Comparison of ENCODE assay signal across 23 mouse cellular contexts in the genomic region with DNA sequence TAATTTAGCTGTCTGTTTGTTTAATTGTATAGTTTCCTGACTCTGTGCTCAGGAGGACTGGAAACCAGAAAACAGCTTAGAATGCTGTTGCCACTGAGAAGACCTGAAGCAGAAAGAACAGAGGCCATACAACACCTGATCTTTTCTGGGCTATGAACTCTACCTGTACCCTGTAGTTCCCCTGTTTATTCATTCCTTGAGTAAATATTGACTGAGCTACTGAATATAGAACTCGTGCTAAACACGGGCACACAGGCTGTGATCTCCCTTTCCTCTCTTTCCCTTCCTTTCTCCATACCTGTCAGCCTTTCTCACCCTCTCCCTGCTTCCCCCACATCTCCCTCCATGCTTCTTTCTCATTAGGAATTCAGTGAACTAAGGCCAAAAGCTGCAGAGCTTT. TPM values are rescaled to one million over a fixed set of nuclear protein-coding genes. Genes with fewer than 3 reads are reported as not detected.
DNase-seq lines count a peak whose midpoint lies in the region; ATAC-seq and TF ChIP-seq lines count a peak whose summit lies in the region.
"Had no signal": no experiment of that assay in that cellular context is flagged by ENCODE, and none has a peak within 500 bp of the region (broad histone marks: within the 10 kb centered on the region; RNA-seq: fewer than 3 reads in every experiment).

No protein-coding gene starts in this region.

- no peak for TF ChIP-seq CTCF in lung, embryonic 14.5 days (IDR thresholded peaks at IDR 0.05; ENCODE audit: low read depth)
- no peak for TF ChIP-seq CTCF in liver, postnatal 0 days (IDR thresholded peaks at IDR 0.05; ENCODE audit: low read depth)
- no peak for TF ChIP-seq CTCF in stomach, postnatal 0 days (IDR thresholded peaks at IDR 0.05; ENCODE audit: low read depth)

- H3K4me1 ChIP-seq in intestine, embryonic 16.5 days (ENCODE audit: control insufficient read depth, insufficient read depth, low read length): peaks cover 14% of the 10 kb centered on the region
- H3K4me1 ChIP-seq in intestine, embryonic 15.5 days (replicated peaks): peaks cover 38% of the 10 kb centered on the region
- peaks cover 3% of the 10 kb centered on the region; the same call in 1 of the 2 replicates for H3K4me1 ChIP-seq in lung, embryonic 14.5 days (ENCODE audit: insufficient read depth)
- peaks cover 37% of the 10 kb centered on the region for H3K4me1 ChIP-seq in liver, postnatal 0 days (ENCODE audit: insufficient read depth)
- peaks cover 2% of the 10 kb centered on the region; the same call in 1 of the 2 replicates for H3K4me1 ChIP-seq in stomach, postnatal 0 days (replicated peaks; ENCODE audit: control insufficient read depth, insufficient read depth)
- H3K4me1 ChIP-seq: forebrain, embryonic 15.5 days had no signal

- DNase-seq in lung, embryonic 14.5 days: no peak
- no peak for DNase-seq in lung, postnatal 4 days
- DNase-seq in liver, postnatal 0 days: no peak
- DNase-seq in stomach, postnatal 0 days (ENCODE audit: low spot score): no peak
- DNase-seq in frontal cortex, postnatal 36 days (ENCODE audit: low spot score in 2 of 2): no peak
- DNase-seq: adrenal gland, adult 8-10 months; adrenal gland, postnatal 36 days; B cell, adult 2 months; cerebellum, adult 2 months; embryo, embryonic 11 days; gastrocnemius, postnatal 10 days; heart, adult 18-20 months; heart, postnatal 10 days; heart, postnatal 4 days had no signal

- H3K27ac ChIP-seq in intestine, embryonic 16.5 days (ENCODE audit: low read length): peak overlapping the region; percentile 14; the same call in 1 of the 2 replicates
- no peak overlapping the region for H3K27ac ChIP-seq in intestine, embryonic 15.5 days
- H3K27ac ChIP-seq in lung, embryonic 14.5 days (ENCODE audit: low read depth): 0 out of 2 replicates have a peak overlapping the region, but pooled peaks have one; percentile 0
- H3K27ac ChIP-seq in liver, postnatal 0 days (ENCODE audit: low read depth): peak overlapping the region; percentile 13; the same call in 1 of the 2 replicates
- peak overlapping the region; percentile 69 for H3K27ac ChIP-seq in stomach, postnatal 0 days (replicated peaks)
- H3K27ac ChIP-seq: embryonic facial prominence, embryonic 15.5 days; forebrain, embryonic 10.5 days; forebrain, embryonic 15.5 days; heart, embryonic 10.5 days had no signal

- H3K27me3 ChIP-seq in intestine, embryonic 16.5 days (replicated peaks; ENCODE audit: control insufficient read depth, insufficient read depth, low read length): no peaks in the 10 kb centered on the region
- no peaks in the 10 kb centered on the region for H3K27me3 ChIP-seq in intestine, embryonic 15.5 days (replicated peaks)
- H3K27me3 ChIP-seq in lung, embryonic 14.5 days (ENCODE audit: insufficient read depth, low read length): no peaks in the 10 kb centered on the region
- H3K27me3 ChIP-seq in liver, postnatal 0 days (ENCODE audit: insufficient read depth, low read length): no peaks in the 10 kb centered on the region
- H3K27me3 ChIP-seq in stomach, postnatal 0 days (ENCODE audit: control insufficient read depth, insufficient read depth, low read length): no peaks in the 10 kb centered on the region
- H3K27me3 ChIP-seq: embryonic facial prominence, embryonic 15.5 days; forebrain, embryonic 15.5 days had no signal

- WGBS in intestine, embryonic 16.5 days: 47% methylated on average over 2 of the region's 2 CpGs
- 39% methylated on average over 2 of the region's 2 CpGs for WGBS in intestine, embryonic 15.5 days
- WGBS in lung, embryonic 14.5 days: 42% methylated on average over 2 of the region's 2 CpGs
- 39% methylated on average over 2 of the region's 2 CpGs for WGBS in liver, postnatal 0 days (ENCODE audit: insufficient replicate concordance)
- 35% methylated on average over 2 of the region's 2 CpGs for whole genome bisulfite sequencing in stomach, postnatal 0 days

- no peaks in the 10 kb centered on the region for H3K9me3 ChIP-seq in intestine, embryonic 16.5 days (ENCODE audit: control insufficient read depth, low read length)
- no peaks in the 10 kb centered on the region for H3K9me3 ChIP-seq in intestine, embryonic 15.5 days
- H3K9me3 ChIP-seq in lung, embryonic 14.5 days (ENCODE audit: low read depth, low read length): no peaks in the 10 kb centered on the region
- no peaks in the 10 kb centered on the region for H3K9me3 ChIP-seq in liver, postnatal 0 days (ENCODE audit: low read length)
- H3K9me3 ChIP-seq in stomach, postnatal 0 days (ENCODE audit: control insufficient read depth, low read length): no peaks in the 10 kb centered on the region
- H3K9me3 ChIP-seq: embryonic facial prominence, embryonic 15.5 days; forebrain, embryonic 10.5 days; forebrain, embryonic 15.5 days; G1E; heart, embryonic 10.5 days had no signal

- H3K36me3 ChIP-seq in intestine, embryonic 16.5 days (ENCODE audit: control insufficient read depth, insufficient read depth, low read length): no peaks in the 10 kb centered on the region
- no peaks in the 10 kb centered on the region for H3K36me3 ChIP-seq in intestine, embryonic 15.5 days
- H3K36me3 ChIP-seq in lung, embryonic 14.5 days (ENCODE audit: insufficient read depth): no peaks in the 10 kb centered on the region
- H3K36me3 ChIP-seq in liver, postnatal 0 days (replicated peaks; ENCODE audit: insufficient read depth, low read length): no peaks in the 10 kb centered on the region
- no peaks in the 10 kb centered on the region for H3K36me3 ChIP-seq in stomach, postnatal 0 days (ENCODE audit: control insufficient read depth, insufficient read depth, low read length)
- H3K36me3 ChIP-seq: embryonic facial prominence, embryonic 15.5 days; forebrain, embryonic 10.5 days; forebrain, embryonic 15.5 days; G1E; heart, embryonic 10.5 days had no signal

- no peak overlapping the region for H3K9ac ChIP-seq in intestine, embryonic 16.5 days (ENCODE audit: low read depth, low read length)
- no peak overlapping the region for H3K9ac ChIP-seq in intestine, embryonic 15.5 days
- H3K9ac ChIP-seq in lung, embryonic 14.5 days: no peak overlapping the region
- H3K9ac ChIP-seq in liver, postnatal 0 days (replicated peaks): no peak overlapping the region
- H3K9ac ChIP-seq in stomach, postnatal 0 days (ENCODE audit: low read length): no peak overlapping the region
- H3K9ac ChIP-seq: embryonic facial prominence, embryonic 15.5 days; forebrain, embryonic 15.5 days had no signal

- peak; percentile 66; the same call in 1 of the 2 replicates for ATAC-seq in intestine, embryonic 16.5 days
- ATAC-seq in intestine, embryonic 15.5 days: no peak
- no peak for ATAC-seq in lung, embryonic 14.5 days (ENCODE audit: insufficient read depth)
- ATAC-seq in liver, postnatal 0 days: peak; percentile 85
- peak; percentile 82 for ATAC-seq in stomach, postnatal 0 days (ENCODE audit: low FRiP score, low TSS enrichment)
- ATAC-seq: CD4-positive, CD25-positive, alpha-beta regulatory T cell, adult 4 months; forebrain, embryonic 15.5 days had no signal

- peak; percentile 13; the same call in 1 of the 2 replicates for TF ChIP-seq EP300 in liver, postnatal 0 days (IDR thresholded peaks at IDR 0.05; ENCODE audit: low read depth)
- no peak for TF ChIP-seq EP300 in stomach, postnatal 0 days (optimal IDR thresholded peaks at IDR 0.05)

- H3K4me3 ChIP-seq in intestine, embryonic 16.5 days (ENCODE audit: low read length): no peak overlapping the region
- no peak overlapping the region for H3K4me3 ChIP-seq in intestine, embryonic 15.5 days (replicated peaks)
- no peak overlapping the region for H3K4me3 ChIP-seq in lung, embryonic 14.5 days (ENCODE audit: low read depth, low read length)
- no peak overlapping the region for H3K4me3 ChIP-seq in liver, postnatal 0 days (ENCODE audit: low read depth, low read length)
- H3K4me3 ChIP-seq in stomach, postnatal 0 days (ENCODE audit: low read depth, low read length): no peak overlapping the region
- H3K4me3 ChIP-seq: embryonic facial prominence, embryonic 15.5 days; erythroblast, embryonic 14.5 days; forebrain, embryonic 10.5 days; forebrain, embryonic 15.5 days; heart, embryonic 10.5 days had no signal

- no peak overlapping the region for H3K4me2 ChIP-seq in intestine, embryonic 16.5 days (ENCODE audit: low read depth, low read length)
- no peak overlapping the region for H3K4me2 ChIP-seq in intestine, embryonic 15.5 days (replicated peaks)
- H3K4me2 ChIP-seq in lung, embryonic 14.5 days: no peak overlapping the region
- H3K4me2 ChIP-seq in liver, postnatal 0 days (ENCODE audit: low read depth, low read length): no peak overlapping the region
- no peak overlapping the region for H3K4me2 ChIP-seq in stomach, postnatal 0 days (replicated peaks; ENCODE audit: low read depth)
- H3K4me2 ChIP-seq: embryonic facial prominence, embryonic 15.5 days; forebrain, embryonic 15.5 days had no signal

RNA-seq across cellular contexts. Expression of a gene that starts 57.7 kb away (rescaled TPM):
- 161 and 168 TPM in 2 replicates for polyA plus RNA-seq in intestine, embryonic 16.5 days (2015; fragmentation: Nextera tagmentation; extraction: Ambion mirVana)
- 200 and 237 TPM in 2 replicates for polyA plus RNA-seq in intestine, embryonic 15.5 days (2015; fragmentation: Nextera tagmentation; extraction: Ambion mirVana)
- 201 and 215 TPM in 2 replicates for polyA plus RNA-seq in lung, embryonic 14.5 days (2014; fragmentation: Nextera tagmentation; extraction: Ambion mirVana)
- polyA plus RNA-seq in liver, postnatal 0 days (2015; fragmentation: Nextera tagmentation; extraction: Ambion mirVana): 90.7 and 94.5 TPM in 2 replicates
- polyA plus RNA-seq in stomach, postnatal 0 days (2015; fragmentation: Nextera tagmentation; extraction: Ambion mirVana): 182 and 193 TPM in 2 replicates

Comparison
In these comparisons a context has a peak if more than half of its experiments do, and no peak if none do; other contexts are left out.
1. ATAC-seq: peak in intestine, embryonic 16.5 days (single experiment), liver, postnatal 0 days (single experiment) and stomach, postnatal 0 days (single experiment); none in intestine, embryonic 15.5 days (single experiment) and lung, embryonic 14.5 days (single experiment).